Mouse (Mus musculus) 3T3-L1 (cell line): ENCODE results near the gene Gmppb.

Experiments
- DNase-seq: peaks from one replicate; pipeline ENCODE4 v3.0.0-alpha.2; 2015; ENCODE audit warnings: low read depth, low spot score

The Gmppb gene

GRCm38 (mm10) chr9:108049016-108049455 lies at the start of gene Gmppb:
Gene Gmppb, plus strand, starts transcription at chr9:108049242.
- peak; percentile 98 for DNase-seq

- DNase-seq: peak; percentile 100
Measured at GRCm38 (mm10) chr9:108001922-108002770, 46.9 kb upstream of the Gmppb start, which contains the start of gene Ip6k1. Gene Ip6k1, plus strand, starts transcription at chr9:108002501.

- DNase-seq: peak; percentile 49
Measured at GRCm38 (mm10) chr9:108002778-108003530, 46.1 kb upstream of the Gmppb start.

GRCm38 (mm10) chr9:108003531-108003890 lies 45.5 kb upstream of the Gmppb start:
- peak; percentile 42 for DNase-seq

GRCm38 (mm10) chr9:108008041-108008440 lies 41.0 kb upstream of the Gmppb start:
- DNase-seq: no peak

GRCm38 (mm10) chr9:108010385-108010784 lies 38.7 kb upstream of the Gmppb start:
- peak; percentile 42 for DNase-seq

- peak; percentile 21 for DNase-seq
Measured at GRCm38 (mm10) chr9:108013577-108013976, 35.5 kb upstream of the Gmppb start.

- no peak for DNase-seq
Measured at GRCm38 (mm10) chr9:108017127-108017526, 31.9 kb upstream of the Gmppb start.

- DNase-seq: no peak
Measured at GRCm38 (mm10) chr9:108020741-108021140, 28.3 kb upstream of the Gmppb start.

- no peak for DNase-seq
Measured at GRCm38 (mm10) chr9:108023216-108023615, 25.8 kb upstream of the Gmppb start.

GRCm38 (mm10) chr9:108026584-108026983 lies 22.5 kb upstream of the Gmppb start:
- DNase-seq: peak; percentile 25

- DNase-seq: no peak
Measured at GRCm38 (mm10) chr9:108027867-108028266, 21.2 kb upstream of the Gmppb start.

GRCm38 (mm10) chr9:108032126-108032525 lies 16.9 kb upstream of the Gmppb start:
- no peak for DNase-seq

GRCm38 (mm10) chr9:108035331-108036156 lies 13.5 kb upstream of the Gmppb start:
- DNase-seq: no peak

- peak; percentile 44 for DNase-seq
Measured at GRCm38 (mm10) chr9:108044751-108045492, 4.1 kb upstream of the Gmppb start.

- no peak for DNase-seq
Measured at GRCm38 (mm10) chr9:108046582-108046981, 2.5 kb upstream of the Gmppb start.

GRCm38 (mm10) chr9:108047601-108048565 lies 1.2 kb upstream of the Gmppb start:
- DNase-seq: no peak

GRCm38 (mm10) chr9:108048566-108048955 lies 481 bp upstream of the Gmppb start:
- peak; percentile 46 for DNase-seq

GRCm38 (mm10) chr9:108049561-108050251 lies 664 bp downstream of the Gmppb start:
- peak; percentile 44 for DNase-seq
